Mouse (Mus musculus) megakaryocyte, embryonic 14.5 days (primary cell): ENCODE measurements around the gene Tlcd2.

ENCODE experiments used
- FLI1 ChIP-seq: IDR thresholded peaks from 2 replicates; pipeline ENCODE4 v1.6.1; 2012; ENCODE audit warnings: low read length, inconsistent platforms, mixed read lengths
- GATA1 ChIP-seq: IDR thresholded peaks from 3 replicates; pipeline ENCODE4 v1.6.1; 2012; ENCODE audit warnings: mixed read lengths, low read length, inconsistent platforms, borderline replicate concordance

- TF ChIP-seq GATA1 (no peak), FLI1 (no peak)
Observed at GRCm38 (mm10) chr11:75465051-75465450, 3.5 kb downstream of the Tlcd2 start.
